In the genomic region with DNA sequence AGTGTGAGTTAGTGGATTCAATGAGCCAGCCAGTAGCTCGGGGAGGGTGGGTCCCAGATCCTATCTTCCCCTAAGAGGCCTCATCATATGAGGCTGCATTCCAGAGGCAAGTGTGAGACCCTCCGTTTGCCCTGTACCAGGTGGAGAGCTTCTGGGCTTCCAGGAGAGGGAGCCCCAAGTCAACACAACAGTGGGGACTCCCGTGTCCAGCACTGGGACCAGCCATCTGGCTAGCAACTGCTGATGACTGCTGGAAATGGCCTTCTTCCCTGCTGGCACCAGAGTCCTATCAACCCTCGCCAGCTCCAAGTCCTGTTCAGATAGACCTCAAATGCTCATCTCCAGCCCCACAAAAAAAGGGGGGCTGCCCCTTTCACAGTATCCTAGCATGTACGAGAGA, we compare ENCODE assay signal across 8 mouse cellular contexts. TPM values are rescaled to one million over a fixed set of nuclear protein-coding genes. Genes with fewer than 3 reads are reported as not detected.
A peak's percentile ranks its signal among the peaks of the same experiment; 100 is the strongest.
DNase-seq lines count a peak whose midpoint lies in the region; ATAC-seq and TF ChIP-seq lines count a peak whose summit lies in the region.

No protein-coding gene starts in this region.

- no peak for TF ChIP-seq POLR2A in thymus, adult 2 months (IDR thresholded peaks at IDR 0.05; ENCODE audit: control insufficient read depth, extremely low read depth, insufficient read depth, low read length, poor library complexity)

- no peak overlapping the region for H3K27ac ChIP-seq in kidney, embryonic 16.5 days (ENCODE audit: low read length)
- no peak overlapping the region for H3K27ac ChIP-seq in neural tube, embryonic 15.5 days (replicated peaks)
- no peak overlapping the region for H3K27ac ChIP-seq in thymus, adult 2 months (ENCODE audit: control insufficient read depth, insufficient read depth, low read length)

- no peaks in the 10 kb centered on the region for H3K36me3 ChIP-seq in kidney, embryonic 16.5 days (ENCODE audit: insufficient read depth, low read length)
- H3K36me3 ChIP-seq in neural tube, embryonic 15.5 days = peaks cover 23% of the 10 kb centered on the region
- no peaks in the 10 kb centered on the region for H3K36me3 ChIP-seq in thymus, adult 2 months (ENCODE audit: control insufficient read depth, insufficient read depth, low read length)

- ATAC-seq in kidney, embryonic 16.5 days (ENCODE audit: low FRiP score, low TSS enrichment) = peak; percentile 52; the same call in 1 of the 2 replicates
- no peak for ATAC-seq in neural tube, embryonic 15.5 days (ENCODE audit: low FRiP score)

- TF ChIP-seq CTCF in thymus, adult 2 months (IDR thresholded peaks at IDR 0.05; ENCODE audit: borderline replicate concordance, control insufficient read depth, extremely low read depth, insufficient read depth, low read length, poor library complexity) = no peak

- no peak overlapping the region for H3K4me2 ChIP-seq in kidney, embryonic 16.5 days (replicated peaks; ENCODE audit: low read depth, low read length)
- no peak overlapping the region for H3K4me2 ChIP-seq in neural tube, embryonic 15.5 days

- no peak overlapping the region for H3K4me3 ChIP-seq in kidney, embryonic 16.5 days (ENCODE audit: low read length)
- H3K4me3 ChIP-seq in neural tube, embryonic 15.5 days (replicated peaks) = no peak overlapping the region
- no peak overlapping the region for H3K4me3 ChIP-seq in thymus, adult 2 months (ENCODE audit: control insufficient read depth, insufficient read depth, low read length)

- H3K9ac ChIP-seq in kidney, embryonic 16.5 days (replicated peaks; ENCODE audit: low read length) = no peak overlapping the region
- H3K9ac ChIP-seq in neural tube, embryonic 15.5 days (replicated peaks) = 0 out of 2 replicates have a peak overlapping the region, but pooled peaks have one; percentile 5

- WGBS in kidney, embryonic 16.5 days = 39% methylated on average over 5 of the region's 5 CpGs
- 44% methylated on average over 5 of the region's 5 CpGs for WGBS in neural tube, embryonic 15.5 days
- WGBS in thymus, adult 2 months = 49% methylated on average over 5 of the region's 5 CpGs

- no peaks in the 10 kb centered on the region for H3K9me3 ChIP-seq in kidney, embryonic 16.5 days (ENCODE audit: low read length)
- H3K9me3 ChIP-seq in neural tube, embryonic 15.5 days (replicated peaks) = no peaks in the 10 kb centered on the region

- H3K27me3 ChIP-seq in kidney, embryonic 16.5 days (ENCODE audit: insufficient read depth, low read length) = peaks cover 10% of the 10 kb centered on the region
- H3K27me3 ChIP-seq in neural tube, embryonic 15.5 days (replicated peaks) = peaks cover 2% of the 10 kb centered on the region; the same call in 1 of the 2 replicates
- no peaks in the 10 kb centered on the region for H3K27me3 ChIP-seq in thymus, adult 2 months (ENCODE audit: control insufficient read depth, insufficient read depth, low read length)

- no peaks in the 10 kb centered on the region for H3K4me1 ChIP-seq in kidney, embryonic 16.5 days (ENCODE audit: insufficient read depth, low read length)
- H3K4me1 ChIP-seq in neural tube, embryonic 15.5 days = peaks cover 7% of the 10 kb centered on the region
- no peaks in the 10 kb centered on the region for H3K4me1 ChIP-seq in thymus, adult 2 months (replicated peaks; ENCODE audit: control insufficient read depth, insufficient read depth, low read length)

- no peak for DNase-seq in kidney, adult 11 months
- DNase-seq in ovary, postnatal 36 days (ENCODE audit: low spot score) = peak; percentile 39
- DNase-seq in ovary, postnatal 14 days (ENCODE audit: low spot score) = no peak
- DNase-seq in cerebellum, postnatal 14 days = peak; percentile 77 to 80
- DNase-seq in thymus, adult 2 months = no peak
- no peak for DNase-seq in frontal cortex, postnatal 36 days (ENCODE audit: low spot score in 2 of 2)

RNA-seq across cellular contexts. Expression of gene Chrna4, which starts 10.9 kb away (rescaled TPM):
- 4.3 TPM in 2 replicates for polyA plus RNA-seq in kidney, embryonic 16.5 days (2015; fragmentation: Nextera tagmentation; extraction: Ambion mirVana)
- polyA plus RNA-seq in neural tube, embryonic 15.5 days (2015; fragmentation: Nextera tagmentation; extraction: Ambion mirVana) = 38.9 and 47.4 TPM in 2 replicates
- polyA plus RNA-seq in thymus, adult 2 months (2012; rRNA removed) = 0.18 and 0.27 TPM in 2 replicates

RNA-seq across cellular contexts. Expression of gene Col20a1, which starts 46.1 kb away (rescaled TPM):
- 0.22 and 0.47 TPM in 2 replicates for polyA plus RNA-seq in kidney, embryonic 16.5 days (2015; fragmentation: Nextera tagmentation; extraction: Ambion mirVana)
- 0.14 and 0.67 TPM in 2 replicates for polyA plus RNA-seq in neural tube, embryonic 15.5 days (2015; fragmentation: Nextera tagmentation; extraction: Ambion mirVana)
- 2.5 and 3.3 TPM in 2 replicates for polyA plus RNA-seq in thymus, adult 2 months (2012; rRNA removed)

Comparison
In these comparisons a context has a peak if more than half of its experiments do, and no peak if none do; other contexts are left out.
1. DNase-seq: peak in ovary, postnatal 36 days (single experiment) and cerebellum, postnatal 14 days (2 of 2); none in kidney, adult 11 months (single experiment), ovary, postnatal 14 days (single experiment), thymus, adult 2 months (single experiment) and frontal cortex, postnatal 36 days (0 of 2).